Comparison of ENCODE assay signal across 8 mouse cellular contexts in genomic region chr7:60243746-60244145, GRCm38 (mm10).
A peak's percentile ranks its signal among the peaks of the same experiment; 100 is the strongest.
DNase-seq lines count a peak whose midpoint lies in the region; ATAC-seq and TF ChIP-seq lines count a peak whose summit lies in the region.
"Not testable (repeated sequence)": the region's sequence is repeated elsewhere in the genome, so short reads cannot be mapped to it uniquely, and the experiment has no call there.

No protein-coding gene starts in this region.

- peak overlapping the region; percentile 55 for H3K4me3 ChIP-seq in embryonic facial prominence, embryonic 10.5 days
- peak overlapping the region; percentile 40 for H3K4me3 ChIP-seq in intestine, embryonic 14.5 days (ENCODE audit: low read depth, low read length)
- H3K4me3 ChIP-seq in lung, embryonic 16.5 days (ENCODE audit: low read length), result peak overlapping the region; percentile 46

- H3K27ac ChIP-seq in embryonic facial prominence, embryonic 10.5 days (replicated peaks), result peak overlapping the region; percentile 76
- not testable (repeated sequence) for H3K27ac ChIP-seq in intestine, embryonic 14.5 days (ENCODE audit: low read depth); lung, embryonic 16.5 days (ENCODE audit: low read length)

- not testable (repeated sequence) for H3K27me3 ChIP-seq in embryonic facial prominence, embryonic 10.5 days (replicated peaks; ENCODE audit: low read depth, poor library complexity, severe bottlenecking); intestine, embryonic 14.5 days (replicated peaks; ENCODE audit: control insufficient read depth, insufficient read depth, low read length); lung, embryonic 16.5 days (ENCODE audit: control insufficient read depth, insufficient read depth, low read depth, low read length)

- peak; percentile 90 for DNase-seq in brain, embryonic 14.5 days (ENCODE audit: low read depth)
- DNase-seq in embryonic facial prominence, embryonic 10.5 days (ENCODE audit: low spot score), result peak; percentile 21
- DNase-seq in heart, adult 18-20 months, result peak; percentile 41 to 45
- peak; percentile 56 for DNase-seq in intestine, embryonic 14.5 days (ENCODE audit: low spot score)
- peak; percentile 28 to 53 for DNase-seq in left cerebral cortex, adult 18-20 months (ENCODE audit: low spot score in 2 of 2)
- DNase-seq in retina, embryonic 14.5 days (ENCODE audit: low spot score), result peak; percentile 71
- peak; percentile 6 to 18 for DNase-seq in urinary bladder, postnatal 36 days (ENCODE audit: low spot score in 2 of 2)

- ATAC-seq in intestine, embryonic 14.5 days (replicated peaks; ENCODE audit: low FRiP score, low TSS enrichment, low read depth), result peak; percentile 83; the same call in 1 of the 2 replicates
- peak; percentile 77; the same call in 1 of the 2 replicates for ATAC-seq in lung, embryonic 16.5 days (ENCODE audit: low read depth)

- not testable (repeated sequence) for H3K9me3 ChIP-seq in embryonic facial prominence, embryonic 10.5 days; intestine, embryonic 14.5 days (ENCODE audit: control insufficient read depth, low read length); lung, embryonic 16.5 days (ENCODE audit: control insufficient read depth, low read length)

- not testable (repeated sequence) for TF ChIP-seq POLR2A in brain, embryonic 14.5 days (IDR thresholded peaks at IDR 0.05; ENCODE audit: borderline replicate concordance, extremely low read depth, insufficient read depth, insufficient read length, poor library complexity, severe bottlenecking)

- TF ChIP-seq CTCF in brain, embryonic 14.5 days (IDR thresholded peaks at IDR 0.05; ENCODE audit: borderline replicate concordance, extremely low read depth, insufficient read depth, insufficient read length), result not testable (repeated sequence)

- not testable (repeated sequence) for H3K36me3 ChIP-seq in embryonic facial prominence, embryonic 10.5 days (replicated peaks); intestine, embryonic 14.5 days (ENCODE audit: control insufficient read depth, insufficient read depth, low read length); lung, embryonic 16.5 days (ENCODE audit: control insufficient read depth, insufficient read depth, low read length)

- WGBS in embryonic facial prominence, embryonic 10.5 days, result 29% methylated on average over 11 of the region's 11 CpGs
- WGBS in intestine, embryonic 14.5 days, result 29% methylated on average over 11 of the region's 11 CpGs
- WGBS in lung, embryonic 16.5 days, result 30% methylated on average over 11 of the region's 11 CpGs

- H3K4me2 ChIP-seq in intestine, embryonic 14.5 days (ENCODE audit: low read length), result peak overlapping the region; percentile 36; the same call in 1 of the 2 replicates
- peak overlapping the region; percentile 38 for H3K4me2 ChIP-seq in lung, embryonic 16.5 days (ENCODE audit: low read depth, low read length)

- H3K9ac ChIP-seq in intestine, embryonic 14.5 days (ENCODE audit: low read length), result peak overlapping the region; percentile 43
- peak overlapping the region; percentile 41; the same call in 1 of the 2 replicates for H3K9ac ChIP-seq in lung, embryonic 16.5 days (ENCODE audit: low read length)

- not testable (repeated sequence) for H3K4me1 ChIP-seq in embryonic facial prominence, embryonic 10.5 days; intestine, embryonic 14.5 days (replicated peaks; ENCODE audit: control insufficient read depth, insufficient read depth, low read length); lung, embryonic 16.5 days (replicated peaks; ENCODE audit: control insufficient read depth, insufficient read depth, low read length)

Comparison
In these comparisons a context has a peak if more than half of its experiments do, and no peak if none do; other contexts are left out.
1. DNase-seq: peak in every context shown above with its lines; median percentile 90 in brain, embryonic 14.5 days; 71 in retina, embryonic 14.5 days; 56 in intestine, embryonic 14.5 days; 43 in heart, adult 18-20 months; 40 in left cerebral cortex, adult 18-20 months; 21 in embryonic facial prominence, embryonic 10.5 days; 12 in urinary bladder, postnatal 36 days.